Mouse (Mus musculus): ENCODE data around the gene Arv1.

Arv1 gene

GRCm38 (mm10) chr8:124720938-124721861 is 739 bp upstream of the Arv1 start:
- in situ Hi-C loops (cut with MboI; ENCODE audit: low sequenced_read_pairs), result no loop called here

- in situ Hi-C loops (cut with MboI; ENCODE audit: low sequenced_read_pairs), result no loop called here
These were observed 2.4 kb downstream of the Arv1 start for GRCm38 (mm10) chr8:124724301-124724700.

GRCm38 (mm10) chr8:124732828-124733227 is 10.9 kb downstream of the Arv1 start:
- in situ Hi-C loops (cut with MboI; ENCODE audit: low sequenced_read_pairs), result no loop called here

GRCm38 (mm10) chr8:124735371-124735911 is 13.5 kb downstream of the Arv1 start:
- in situ Hi-C loops (cut with MboI; ENCODE audit: low sequenced_read_pairs), result no loop called here

- in situ Hi-C loops (cut with MboI; ENCODE audit: low sequenced_read_pairs), result no loop called here
These were observed 17.3 kb downstream of the Arv1 start for GRCm38 (mm10) chr8:124739268-124739667.

GRCm38 (mm10) chr8:124746661-124747060 is 24.7 kb downstream of the Arv1 start:
- in situ Hi-C loops (cut with MboI; ENCODE audit: low sequenced_read_pairs), result no loop called here

- in situ Hi-C loops (cut with MboI; ENCODE audit: low sequenced_read_pairs), result no loop called here
These were observed 29.3 kb downstream of the Arv1 start for GRCm38 (mm10) chr8:124751191-124751590.

GRCm38 (mm10) chr8:124751709-124752173 is 29.8 kb downstream of the Arv1 start, which contains the start of gene Fam89a:
Gene Fam89a, minus strand, starts transcription at chr8:124751832.
- in situ Hi-C loops (cut with MboI; ENCODE audit: low sequenced_read_pairs), result no loop called here

- in situ Hi-C loops (cut with MboI; ENCODE audit: low sequenced_read_pairs), result no loop called here
These were observed 30.5 kb downstream of the Arv1 start for GRCm38 (mm10) chr8:124752325-124752862.

- in situ Hi-C loops (cut with MboI; ENCODE audit: low sequenced_read_pairs), result no loop called here
These were observed 32.3 kb downstream of the Arv1 start for GRCm38 (mm10) chr8:124754101-124754791.

GRCm38 (mm10) chr8:124754792-124755190 is 32.9 kb downstream of the Arv1 start:
- in situ Hi-C loops (cut with MboI; ENCODE audit: low sequenced_read_pairs), result no loop called here

GRCm38 (mm10) chr8:124755481-124755880 is 33.5 kb downstream of the Arv1 start:
- in situ Hi-C loops (cut with MboI; ENCODE audit: low sequenced_read_pairs), result no loop called here

- in situ Hi-C loops (cut with MboI; ENCODE audit: low sequenced_read_pairs), result no loop called here
These were observed 34.2 kb downstream of the Arv1 start for GRCm38 (mm10) chr8:124756153-124756552.

- in situ Hi-C loops (cut with MboI; ENCODE audit: low sequenced_read_pairs), result no loop called here
These were observed 34.7 kb downstream of the Arv1 start for GRCm38 (mm10) chr8:124756601-124757000.

GRCm38 (mm10) chr8:124758544-124758943 is 36.6 kb downstream of the Arv1 start:
- in situ Hi-C loops (cut with MboI; ENCODE audit: low sequenced_read_pairs), result no loop called here

- in situ Hi-C loops (cut with MboI; ENCODE audit: low sequenced_read_pairs), result no loop called here
These were observed 41.1 kb downstream of the Arv1 start for GRCm38 (mm10) chr8:124763061-124763460.

GRCm38 (mm10) chr8:124772389-124772788 is 50.5 kb downstream of the Arv1 start:
- in situ Hi-C loops (cut with MboI; ENCODE audit: low sequenced_read_pairs), result no loop called here

GRCm38 (mm10) chr8:124775695-124776094 is 53.8 kb downstream of the Arv1 start:
- in situ Hi-C loops (cut with MboI; ENCODE audit: low sequenced_read_pairs), result no loop called here

GRCm38 (mm10) chr8:124780236-124780635 is 58.3 kb downstream of the Arv1 start:
- in situ Hi-C loops (cut with MboI; ENCODE audit: low sequenced_read_pairs), result no loop called here

GRCm38 (mm10) chr8:124782431-124782830 is 60.5 kb downstream of the Arv1 start:
- in situ Hi-C loops (cut with MboI; ENCODE audit: low sequenced_read_pairs), result no loop called here

- in situ Hi-C loops (cut with MboI; ENCODE audit: low sequenced_read_pairs), result no loop called here
These were observed 61.3 kb downstream of the Arv1 start for GRCm38 (mm10) chr8:124783228-124783627.
